Mouse (Mus musculus): ENCODE data around the gene Axin1.
"Not testable (repeated sequence)": the region's sequence is repeated elsewhere in the genome, so short reads cannot be mapped to it uniquely, and the experiment has no call there.

The Axin1 gene

GRCm38 (mm10) chr17:26119766-26120710 is 18.4 kb upstream of the Axin1 start:
- peak; percentile 85 for DNase-seq (ENCODE audit: low read depth)

GRCm38 (mm10) chr17:26122431-26123140 is 15.9 kb upstream of the Axin1 start:
- DNase-seq (ENCODE audit: low read depth) = no peak

- DNase-seq (ENCODE audit: low read depth) = peak; percentile 97
Observed at GRCm38 (mm10) chr17:26123267-26123684, 15.2 kb upstream of the Axin1 start, which contains the start of gene Mrpl28. TSS of gene Mrpl28 (plus strand) at chr17:26123500.

- no peak for DNase-seq (ENCODE audit: low read depth)
Observed at GRCm38 (mm10) chr17:26124560-26124959, 13.9 kb upstream of the Axin1 start.

- no peak for DNase-seq (ENCODE audit: low read depth)
Observed at GRCm38 (mm10) chr17:26125226-26125625, 13.3 kb upstream of the Axin1 start.

GRCm38 (mm10) chr17:26131062-26131732 is 7.3 kb upstream of the Axin1 start:
- no peak for DNase-seq (ENCODE audit: low read depth)

GRCm38 (mm10) chr17:26131856-26132853 is 6.3 kb upstream of the Axin1 start:
- DNase-seq (ENCODE audit: low read depth) = no peak

- DNase-seq (ENCODE audit: low read depth) = no peak
Observed at GRCm38 (mm10) chr17:26137106-26137750, 1.3 kb upstream of the Axin1 start.

- no peak for DNase-seq (ENCODE audit: low read depth)
Observed at GRCm38 (mm10) chr17:26137751-26138130, 747 bp upstream of the Axin1 start.

GRCm38 (mm10) chr17:26138901-26139381 is 453 bp downstream of the Axin1 start:
- peak; percentile 33 for DNase-seq (ENCODE audit: low read depth)

- no peak for DNase-seq (ENCODE audit: low read depth)
Observed at GRCm38 (mm10) chr17:26142796-26143195, 4.3 kb downstream of the Axin1 start.

GRCm38 (mm10) chr17:26143386-26143785 is 4.9 kb downstream of the Axin1 start:
- DNase-seq (ENCODE audit: low read depth) = no peak

- peak; percentile 27 for DNase-seq (ENCODE audit: low read depth)
Observed at GRCm38 (mm10) chr17:26149056-26149455, 10.6 kb downstream of the Axin1 start.

GRCm38 (mm10) chr17:26151886-26152630 is 13.6 kb downstream of the Axin1 start:
- no peak for DNase-seq (ENCODE audit: low read depth)

- DNase-seq (ENCODE audit: low read depth) = no peak
Observed at GRCm38 (mm10) chr17:26162736-26163135, 24.2 kb downstream of the Axin1 start.

GRCm38 (mm10) chr17:26168039-26168438 is 29.6 kb downstream of the Axin1 start:
- peak; percentile 93 for DNase-seq (ENCODE audit: low read depth)

- DNase-seq (ENCODE audit: low read depth) = not testable (repeated sequence)
Observed at GRCm38 (mm10) chr17:26175248-26175647, 36.8 kb downstream of the Axin1 start.

- peak; percentile 42 for DNase-seq (ENCODE audit: low read depth)
Observed at GRCm38 (mm10) chr17:26178611-26179010, 40.1 kb downstream of the Axin1 start.

- no peak for DNase-seq (ENCODE audit: low read depth)
Observed at GRCm38 (mm10) chr17:26181179-26181578, 42.7 kb downstream of the Axin1 start.

- no peak for DNase-seq (ENCODE audit: low read depth)
Observed at GRCm38 (mm10) chr17:26187592-26187991, 49.1 kb downstream of the Axin1 start.

Measured in 416B (cell line).